Mouse (Mus musculus): ENCODE data around the gene Zc3h6. TPM values are rescaled to one million over a fixed set of nuclear protein-coding genes. Genes with fewer than 3 reads are reported as not detected.

Zc3h6 gene
- total RNA-seq, 1 experiment: 0.98 TPM

GRCm38 (mm10) chr2:128972301-128972700 lies 5.1 kb downstream of the Zc3h6 start:
- H3K4me1 ChIP-seq (ENCODE audit: control insufficient read depth in 2 of 2, insufficient read depth in 2 of 2, low read length in 2 of 2, poor library complexity in 1 of 2): peaks cover 2 to 7% of the 10 kb centered on the region in 2 experiments; a peak in 3 of 4 replicates
- no peak for DNase-seq (ENCODE audit: low read depth, low spot score)
- no peaks in the 10 kb centered on the region for H3K36me3 ChIP-seq (ENCODE audit: control insufficient read depth, insufficient read depth, low read length, poor library complexity, severe bottlenecking)
- TF ChIP-seq ZC3H11A (IDR thresholded peaks at IDR 0.05; ENCODE audit: borderline replicate concordance, low read depth, low read length) (no peak), MAFK (IDR thresholded peaks at IDR 0.05; ENCODE audit: insufficient read depth, low read depth, low read length) (no peak), ZNF384 (IDR thresholded peaks at IDR 0.05; ENCODE audit: low read depth, low read length) (no peak), CHD2 (IDR thresholded peaks at IDR 0.05; ENCODE audit: low read depth, low read length) (no peak), HCFC1 (IDR thresholded peaks at IDR 0.05; ENCODE audit: borderline replicate concordance, insufficient read depth, low read length) (no peak)
- H3K9me3 ChIP-seq (ENCODE audit: control insufficient read depth, insufficient read depth, low read depth, low read length): no peaks in the 10 kb centered on the region
- no peak overlapping the region for H3K4me3 ChIP-seq (ENCODE audit: insufficient read depth in 1 of 2, low read depth in 1 of 2, low read length in 2 of 2, poor library complexity in 1 of 2, severe bottlenecking in 1 of 2)
- H3K9ac ChIP-seq (ENCODE audit: insufficient read depth, low read depth, low read length, poor library complexity, severe bottlenecking): no peak overlapping the region
- H3K27ac ChIP-seq (ENCODE audit: insufficient read depth, low read depth, low read length, poor library complexity, severe bottlenecking): no peak overlapping the region
- in situ Hi-C loops (cut with MboI; ENCODE audit: low sequenced_read_pairs in 2 of 2, unreplicated experiment in 2 of 2): no loop called here

- H3K27ac ChIP-seq (ENCODE audit: insufficient read depth, low read depth, low read length, poor library complexity, severe bottlenecking): no peak overlapping the region
- H3K4me1 ChIP-seq (ENCODE audit: control insufficient read depth in 2 of 2, insufficient read depth in 2 of 2, low read length in 2 of 2, poor library complexity in 1 of 2): no peaks in the 10 kb centered on the region
- in situ Hi-C loops (cut with MboI; ENCODE audit: low sequenced_read_pairs in 2 of 2, unreplicated experiment in 2 of 2): no loop called here
- TF ChIP-seq ZNF384 (IDR thresholded peaks at IDR 0.05; ENCODE audit: low read depth, low read length) (no peak), MAFK (IDR thresholded peaks at IDR 0.05; ENCODE audit: insufficient read depth, low read depth, low read length) (no peak), CHD2 (IDR thresholded peaks at IDR 0.05; ENCODE audit: low read depth, low read length) (no peak), ZC3H11A (IDR thresholded peaks at IDR 0.05; ENCODE audit: borderline replicate concordance, low read depth, low read length) (no peak), HCFC1 (IDR thresholded peaks at IDR 0.05; ENCODE audit: borderline replicate concordance, insufficient read depth, low read length) (no peak)
- no peak overlapping the region for H3K4me3 ChIP-seq (ENCODE audit: insufficient read depth in 1 of 2, low read depth in 1 of 2, low read length in 2 of 2, poor library complexity in 1 of 2, severe bottlenecking in 1 of 2)
- no peaks in the 10 kb centered on the region for H3K36me3 ChIP-seq (ENCODE audit: control insufficient read depth, insufficient read depth, low read length, poor library complexity, severe bottlenecking)
- no peak overlapping the region for H3K9ac ChIP-seq (ENCODE audit: insufficient read depth, low read depth, low read length, poor library complexity, severe bottlenecking)
- no peak for DNase-seq (ENCODE audit: low read depth, low spot score)
- H3K9me3 ChIP-seq (ENCODE audit: control insufficient read depth, insufficient read depth, low read depth, low read length): no peaks in the 10 kb centered on the region
These were observed 8.4 kb downstream of the Zc3h6 start for GRCm38 (mm10) chr2:128975572-128975971.

GRCm38 (mm10) chr2:128984746-128985145 lies 17.5 kb downstream of the Zc3h6 start:
- no peak for DNase-seq (ENCODE audit: low read depth, low spot score)
- H3K27ac ChIP-seq (ENCODE audit: insufficient read depth, low read depth, low read length, poor library complexity, severe bottlenecking): no peak overlapping the region
- in situ Hi-C loops (cut with MboI; ENCODE audit: low sequenced_read_pairs in 2 of 2, unreplicated experiment in 2 of 2): no loop called here
- H3K4me1 ChIP-seq (ENCODE audit: control insufficient read depth in 2 of 2, insufficient read depth in 2 of 2, low read length in 2 of 2, poor library complexity in 1 of 2): no peaks in the 10 kb centered on the region
- no peaks in the 10 kb centered on the region for H3K9me3 ChIP-seq (ENCODE audit: control insufficient read depth, insufficient read depth, low read depth, low read length)
- no peak overlapping the region for H3K4me3 ChIP-seq (ENCODE audit: insufficient read depth in 1 of 2, low read depth in 1 of 2, low read length in 2 of 2, poor library complexity in 1 of 2, severe bottlenecking in 1 of 2)
- TF ChIP-seq MAFK (IDR thresholded peaks at IDR 0.05; ENCODE audit: insufficient read depth, low read depth, low read length) (no peak), HCFC1 (IDR thresholded peaks at IDR 0.05; ENCODE audit: borderline replicate concordance, insufficient read depth, low read length) (no peak), ZC3H11A (IDR thresholded peaks at IDR 0.05; ENCODE audit: borderline replicate concordance, low read depth, low read length) (no peak), ZNF384 (IDR thresholded peaks at IDR 0.05; ENCODE audit: low read depth, low read length) (no peak), CHD2 (IDR thresholded peaks at IDR 0.05; ENCODE audit: low read depth, low read length) (no peak)
- no peak overlapping the region for H3K9ac ChIP-seq (ENCODE audit: insufficient read depth, low read depth, low read length, poor library complexity, severe bottlenecking)
- H3K36me3 ChIP-seq (ENCODE audit: control insufficient read depth, insufficient read depth, low read length, poor library complexity, severe bottlenecking): no peaks in the 10 kb centered on the region

GRCm38 (mm10) chr2:129004872-129005271 lies 37.7 kb downstream of the Zc3h6 start:
- H3K9ac ChIP-seq (ENCODE audit: insufficient read depth, low read depth, low read length, poor library complexity, severe bottlenecking): no peak overlapping the region
- no peaks in the 10 kb centered on the region for H3K36me3 ChIP-seq (ENCODE audit: control insufficient read depth, insufficient read depth, low read length, poor library complexity, severe bottlenecking)
- no peak for DNase-seq (ENCODE audit: low read depth, low spot score)
- H3K4me3 ChIP-seq (ENCODE audit: insufficient read depth in 1 of 2, low read depth in 1 of 2, low read length in 2 of 2, poor library complexity in 1 of 2, severe bottlenecking in 1 of 2): no peak overlapping the region
- H3K9me3 ChIP-seq (ENCODE audit: control insufficient read depth, insufficient read depth, low read depth, low read length): no peaks in the 10 kb centered on the region
- in situ Hi-C loops (cut with MboI; ENCODE audit: low sequenced_read_pairs in 2 of 2, unreplicated experiment in 2 of 2): no loop called here
- TF ChIP-seq ZC3H11A (IDR thresholded peaks at IDR 0.05; ENCODE audit: borderline replicate concordance, low read depth, low read length) (no peak), CHD2 (IDR thresholded peaks at IDR 0.05; ENCODE audit: low read depth, low read length) (no peak), MAFK (IDR thresholded peaks at IDR 0.05; ENCODE audit: insufficient read depth, low read depth, low read length) (no peak), HCFC1 (IDR thresholded peaks at IDR 0.05; ENCODE audit: borderline replicate concordance, insufficient read depth, low read length) (no peak), ZNF384 (IDR thresholded peaks at IDR 0.05; ENCODE audit: low read depth, low read length) (no peak)
- no peak overlapping the region for H3K27ac ChIP-seq (ENCODE audit: insufficient read depth, low read depth, low read length, poor library complexity, severe bottlenecking)
- H3K4me1 ChIP-seq (ENCODE audit: control insufficient read depth in 2 of 2, insufficient read depth in 2 of 2, low read length in 2 of 2, poor library complexity in 1 of 2): no peaks in the 10 kb centered on the region
